In the genomic region with DNA sequence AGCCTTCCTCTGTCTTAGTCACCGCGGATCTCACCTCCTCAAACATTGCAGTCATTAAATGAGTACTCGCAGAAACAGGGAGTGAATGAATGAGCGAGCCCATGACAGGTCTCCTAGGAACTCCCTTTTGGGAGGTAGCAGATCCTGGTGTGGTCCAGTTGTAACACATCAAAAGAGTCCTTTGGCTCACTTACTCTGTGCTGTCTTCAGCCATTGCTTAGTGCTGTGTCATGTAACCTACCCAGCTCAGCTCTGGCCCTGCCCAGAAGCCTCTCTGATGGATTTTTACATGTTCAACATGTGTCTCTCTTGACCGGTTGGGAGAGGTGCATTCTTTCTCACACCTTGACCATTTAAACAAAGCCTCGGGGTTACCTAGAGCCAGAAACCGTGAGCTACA, we compare ENCODE assay signal across 27 mouse cellular contexts.
"Had no signal": no experiment of that assay in that cellular context is flagged by ENCODE, and none has a peak within 500 bp of the region (broad histone marks: within the 10 kb centered on the region; RNA-seq: fewer than 3 reads in every experiment).

No protein-coding gene starts in this region.

- H3K27ac ChIP-seq: gastrocnemius, adult 2 months; heart, adult 2 months; heart, embryonic 13.5 days; heart, embryonic 15.5 days; hindbrain, embryonic 10.5 days; hindbrain, embryonic 12.5 days; hindbrain, embryonic 14.5 days; intestine, embryonic 15.5 days; layer of hippocampus, adult 2 months; left cerebral cortex, adult 2 months; limb, embryonic 10.5 days; limb, embryonic 12.5 days; liver, embryonic 13.5 days; liver, embryonic 15.5 days had no signal

- H3K4me3 ChIP-seq: gastrocnemius, adult 2 months; heart, adult 2 months; heart, embryonic 13.5 days; heart, embryonic 15.5 days; hindbrain, embryonic 10.5 days; hindbrain, embryonic 12.5 days; intestine, embryonic 15.5 days; layer of hippocampus, adult 2 months; left cerebral cortex, adult 2 months; limb, embryonic 10.5 days; limb, embryonic 12.5 days; liver, embryonic 13.5 days; liver, embryonic 15.5 days had no signal

- H3K36me3 ChIP-seq: heart, embryonic 13.5 days; heart, embryonic 15.5 days; hindbrain, embryonic 10.5 days; hindbrain, embryonic 12.5 days; intestine, embryonic 15.5 days; limb, embryonic 10.5 days; limb, embryonic 12.5 days; liver, embryonic 13.5 days; liver, embryonic 15.5 days had no signal

- DNase-seq: gastrocnemius, adult 2 months; gastrocnemius, postnatal 10 days; gastrocnemius, postnatal 25 days; heart, adult 2 months; heart, postnatal 4 days; kidney, adult 18-20 months; kidney, postnatal 14 days; kidney, postnatal 36 days; liver; liver, embryonic 13.5 days; liver, postnatal 0 days had no signal

- H3K4me1 ChIP-seq: heart, embryonic 15.5 days; hindbrain, embryonic 10.5 days; hindbrain, embryonic 12.5 days; intestine, embryonic 15.5 days; limb, embryonic 10.5 days; limb, embryonic 12.5 days; liver, embryonic 13.5 days; liver, embryonic 15.5 days had no signal

- H3K27me3 ChIP-seq: hindbrain, embryonic 12.5 days; intestine, embryonic 15.5 days; liver, embryonic 13.5 days; liver, embryonic 15.5 days had no signal

- H3K9me3 ChIP-seq: heart, embryonic 13.5 days; heart, embryonic 15.5 days; hindbrain, embryonic 10.5 days; hindbrain, embryonic 12.5 days; intestine, embryonic 15.5 days; limb, embryonic 10.5 days; limb, embryonic 12.5 days; liver, embryonic 13.5 days; liver, embryonic 15.5 days had no signal

- H3K4me2 ChIP-seq: heart, embryonic 11.5 days; heart, embryonic 13.5 days; heart, embryonic 15.5 days; hindbrain, embryonic 12.5 days; hindbrain, embryonic 14.5 days; intestine, embryonic 15.5 days; limb, embryonic 12.5 days; liver, embryonic 11.5 days; liver, embryonic 13.5 days; liver, embryonic 15.5 days had no signal

- ATAC-seq: hindbrain, embryonic 16.5 days; inflammation-experienced regulatory T-cells, adult 6 months; intestine, embryonic 15.5 days; intestine, postnatal 0 days; liver, postnatal 0 days had no signal

- H3K9ac ChIP-seq: heart, embryonic 13.5 days; heart, embryonic 15.5 days; hindbrain, embryonic 12.5 days; hindbrain, embryonic 14.5 days; intestine, embryonic 15.5 days; limb, embryonic 12.5 days; liver, embryonic 13.5 days; liver, embryonic 15.5 days; liver, postnatal 0 days had no signal
